Mouse (Mus musculus): ENCODE measurements around the gene Dmrtc1c1. TPM values are rescaled to one million over a fixed set of nuclear protein-coding genes. Genes with fewer than 3 reads are reported as not detected.
"Not testable (repeated sequence)": the region's sequence is repeated elsewhere in the genome, so short reads cannot be mapped to it uniquely, and the experiment has no call there.

Gene Dmrtc1c1
- polyA plus RNA-seq (2015; fragmentation: Nextera tagmentation; extraction: Ambion mirVana), result not detected in 2 replicates

GRCm38 (mm10) chrX:102802663-102803062, at the start of gene Dmrtc1c1:
Dmrtc1c1 (plus strand) TSS chrX:102802963.
- ATAC-seq (ENCODE audit: low read depth); H3K4me3 ChIP-seq (replicated peaks); H3K27ac ChIP-seq; H3K4me2 ChIP-seq; DNase-seq; H3K9me3 ChIP-seq (replicated peaks); H3K27me3 ChIP-seq; H3K9ac ChIP-seq; H3K36me3 ChIP-seq; H3K4me1 ChIP-seq (replicated peaks): not testable (repeated sequence)
- WGBS (ENCODE audit: insufficient replicate concordance), result 60% methylated on average over 1 of the region's 14 CpGs

GRCm38 (mm10) chrX:102765878-102766277, 36.9 kb upstream of the Dmrtc1c1 start:
- 44% methylated on average over 4 of the region's 4 CpGs for WGBS (ENCODE audit: insufficient replicate concordance)
- no peak for ATAC-seq (ENCODE audit: low read depth)
- Histone ChIP-seq H3K9ac (no peak overlapping the region), H3K27me3 (no peaks in the 10 kb centered on the region), H3K36me3 (no peaks in the 10 kb centered on the region), H3K9me3 (replicated peaks) (no peaks in the 10 kb centered on the region), H3K27ac (no peak overlapping the region), H3K4me3 (replicated peaks) (no peak overlapping the region), H3K4me1 (replicated peaks) (no peaks in the 10 kb centered on the region), H3K4me2 (no peak overlapping the region)
- no peak for DNase-seq

GRCm38 (mm10) chrX:102812311-102812710, 9.5 kb downstream of the Dmrtc1c1 start:
- ATAC-seq (ENCODE audit: low read depth), result no peak
- Histone ChIP-seq H3K4me3 (replicated peaks) (no peak overlapping the region), H3K9me3 (replicated peaks) (no peaks in the 10 kb centered on the region), H3K4me1 (replicated peaks) (no peaks in the 10 kb centered on the region), H3K27me3 (no peaks in the 10 kb centered on the region), H3K36me3 (no peaks in the 10 kb centered on the region), H3K4me2 (no peak overlapping the region), H3K27ac (no peak overlapping the region), H3K9ac (no peak overlapping the region)
- WGBS (ENCODE audit: insufficient replicate concordance), result 40% methylated on average over 4 of the region's 4 CpGs
- DNase-seq, result no peak

GRCm38 (mm10) chrX:102854516-102854915, 51.8 kb downstream of the Dmrtc1c1 start, which contains the start of gene Dmrtc1c2:
Dmrtc1c2 (minus strand) TSS chrX:102854616.
- not testable (repeated sequence) for H3K4me1 ChIP-seq (replicated peaks); ATAC-seq (ENCODE audit: low read depth); H3K4me3 ChIP-seq (replicated peaks); DNase-seq; H3K9me3 ChIP-seq (replicated peaks); H3K4me2 ChIP-seq; H3K36me3 ChIP-seq; H3K27me3 ChIP-seq; H3K27ac ChIP-seq; H3K9ac ChIP-seq
- 83% methylated on average over 4 of the region's 13 CpGs for WGBS (ENCODE audit: insufficient replicate concordance)

Other genes starting within 250 kb of the Dmrtc1c1 start
- gene Phka1, start 158.7 kb upstream of the Dmrtc1c1 start, polyA plus RNA-seq (2015; fragmentation: Nextera tagmentation; extraction: Ambion mirVana), result 1.0 and 1.1 TPM in 2 replicates
- gene Gm3880, start 116.0 kb upstream of the Dmrtc1c1 start, polyA plus RNA-seq (2015; fragmentation: Nextera tagmentation; extraction: Ambion mirVana), result not detected in 2 replicates
- not detected in 2 replicates for gene Gm9112, start 95.3 kb upstream of the Dmrtc1c1 start, polyA plus RNA-seq (2015; fragmentation: Nextera tagmentation; extraction: Ambion mirVana)
- not detected in 2 replicates for gene Dmrtc1b, start 95.1 kb upstream of the Dmrtc1c1 start, polyA plus RNA-seq (2015; fragmentation: Nextera tagmentation; extraction: Ambion mirVana)
- not detected in 2 replicates for gene Dmrtc1c2, start 51.7 kb downstream of the Dmrtc1c1 start, polyA plus RNA-seq (2015; fragmentation: Nextera tagmentation; extraction: Ambion mirVana)
- gene 1700031F05Rik, start 65.0 kb downstream of the Dmrtc1c1 start, polyA plus RNA-seq (2015; fragmentation: Nextera tagmentation; extraction: Ambion mirVana), result not detected in 2 replicates
- gene Dmrtc1a, start 105.7 kb downstream of the Dmrtc1c1 start, polyA plus RNA-seq (2015; fragmentation: Nextera tagmentation; extraction: Ambion mirVana), result not detected in 2 replicates
- not detected in 2 replicates for gene 1700011M02Rik, start 105.9 kb downstream of the Dmrtc1c1 start, polyA plus RNA-seq (2015; fragmentation: Nextera tagmentation; extraction: Ambion mirVana)
- gene 1700018G05Rik, start 125.4 kb downstream of the Dmrtc1c1 start, polyA plus RNA-seq (2015; fragmentation: Nextera tagmentation; extraction: Ambion mirVana), result not detected in 2 replicates